Mouse (Mus musculus): ENCODE results near the gene Syt16. TPM values are rescaled to one million over a fixed set of nuclear protein-coding genes. Genes with fewer than 3 reads are reported as not detected.

The Syt16 gene
- total RNA-seq, 2 experiments from 2014 or later: 62.5 to 67.0 TPM

GRCm38 (mm10) chr12:74094701-74095100, 97.2 kb downstream of the Syt16 start:
- no peak for DNase-seq (ENCODE audit: extremely low spot score in 1 of 2, low spot score in 1 of 2)

- DNase-seq (ENCODE audit: extremely low spot score in 1 of 2, low spot score in 1 of 2): no peak
Observed at GRCm38 (mm10) chr12:74098572-74099290, 101.3 kb downstream of the Syt16 start.

GRCm38 (mm10) chr12:74105811-74106513, 108.5 kb downstream of the Syt16 start:
- DNase-seq (ENCODE audit: extremely low spot score in 1 of 2, low spot score in 1 of 2): no peak

GRCm38 (mm10) chr12:74108663-74109081, 111.2 kb downstream of the Syt16 start:
- no peak for DNase-seq (ENCODE audit: extremely low spot score in 1 of 2, low spot score in 1 of 2)

- no peak for DNase-seq (ENCODE audit: extremely low spot score in 1 of 2, low spot score in 1 of 2)
Observed at GRCm38 (mm10) chr12:74109462-74110068, 112.1 kb downstream of the Syt16 start.

- DNase-seq (ENCODE audit: extremely low spot score in 1 of 2, low spot score in 1 of 2): no peak
Observed at GRCm38 (mm10) chr12:74116825-74117224, 119.4 kb downstream of the Syt16 start.

GRCm38 (mm10) chr12:74125796-74126195, 128.3 kb downstream of the Syt16 start:
- no peak for DNase-seq (ENCODE audit: extremely low spot score in 1 of 2, low spot score in 1 of 2)

- DNase-seq (ENCODE audit: extremely low spot score in 1 of 2, low spot score in 1 of 2): no peak
Observed at GRCm38 (mm10) chr12:74128229-74128628, 130.8 kb downstream of the Syt16 start.

GRCm38 (mm10) chr12:74131790-74132189, 134.3 kb downstream of the Syt16 start:
- DNase-seq (ENCODE audit: extremely low spot score in 1 of 2, low spot score in 1 of 2): no peak

- DNase-seq (ENCODE audit: extremely low spot score in 1 of 2, low spot score in 1 of 2): no peak
Observed at GRCm38 (mm10) chr12:74142147-74142546, 144.7 kb downstream of the Syt16 start.

- DNase-seq (ENCODE audit: extremely low spot score in 1 of 2, low spot score in 1 of 2): no peak
Observed at GRCm38 (mm10) chr12:74144385-74144784, 146.9 kb downstream of the Syt16 start.

GRCm38 (mm10) chr12:74160791-74161190, 163.3 kb downstream of the Syt16 start:
- no peak for DNase-seq (ENCODE audit: extremely low spot score in 1 of 2, low spot score in 1 of 2)

- no peak for DNase-seq (ENCODE audit: extremely low spot score in 1 of 2, low spot score in 1 of 2)
Observed at GRCm38 (mm10) chr12:74163080-74163479, 165.6 kb downstream of the Syt16 start.

- no peak for DNase-seq (ENCODE audit: extremely low spot score in 1 of 2, low spot score in 1 of 2)
Observed at GRCm38 (mm10) chr12:74171257-74171656, 173.8 kb downstream of the Syt16 start.

- DNase-seq (ENCODE audit: extremely low spot score in 1 of 2, low spot score in 1 of 2): no peak
Observed at GRCm38 (mm10) chr12:74173902-74174301, 176.4 kb downstream of the Syt16 start.

GRCm38 (mm10) chr12:74184596-74184995, 187.1 kb downstream of the Syt16 start:
- DNase-seq (ENCODE audit: extremely low spot score in 1 of 2, low spot score in 1 of 2): no peak

GRCm38 (mm10) chr12:74188243-74188785, 190.9 kb downstream of the Syt16 start:
- DNase-seq (ENCODE audit: extremely low spot score in 1 of 2, low spot score in 1 of 2): no peak

GRCm38 (mm10) chr12:74188815-74189214, 191.4 kb downstream of the Syt16 start:
- DNase-seq (ENCODE audit: extremely low spot score in 1 of 2, low spot score in 1 of 2): peak; percentile 27 to 28

- no peak for DNase-seq (ENCODE audit: extremely low spot score in 1 of 2, low spot score in 1 of 2)
Observed at GRCm38 (mm10) chr12:74189840-74190239, 192.4 kb downstream of the Syt16 start.

- DNase-seq (ENCODE audit: extremely low spot score in 1 of 2, low spot score in 1 of 2): no peak
Observed at GRCm38 (mm10) chr12:74190297-74190696, 192.8 kb downstream of the Syt16 start.

GRCm38 (mm10) chr12:74192552-74192951, 195.1 kb downstream of the Syt16 start:
- DNase-seq (ENCODE audit: extremely low spot score in 1 of 2, low spot score in 1 of 2): no peak

All from layer of hippocampus, postnatal 25 days (tissue).